Mouse (Mus musculus) liver, embryonic 13.5 days (tissue): ENCODE measurements around the gene Sorbs1. TPM values are rescaled to one million over a fixed set of nuclear protein-coding genes. Genes with fewer than 3 reads are reported as not detected.
"Not testable (repeated sequence)": the region's sequence is repeated elsewhere in the genome, so short reads cannot be mapped to it uniquely, and the experiment has no call there.

Source experiments
- ATAC-seq: fragments of 200-750 bp; cut with Nextera tagmentation; 2 replicates; pipeline ENCODE4 v1.8.0; 2017; ENCODE audit warnings: low read depth, mild to moderate bottlenecking, moderate number of reproducible peaks, moderate library complexity
- DNase-seq: peaks from one replicate; pipeline ENCODE4 v3.0.0; 2022
- H3K27ac ChIP-seq: fragments of 300-500 bp; sonication (generic); 2 replicates; pipeline ENCODE4 v1.5.1; 2015; ENCODE audit warnings: moderate library complexity, mild to moderate bottlenecking, inconsistent platforms
- H3K27me3 ChIP-seq: fragments of 300-500 bp; sonication (generic); 2 replicates; pipeline ENCODE4 v1.6.1; 2015; ENCODE audit warnings: mild to moderate bottlenecking, inconsistent platforms
- H3K36me3 ChIP-seq: fragments of 300-500 bp; sonication (generic); 2 replicates; pipeline ENCODE4 v1.6.1; 2015; ENCODE audit warnings: mild to moderate bottlenecking, inconsistent platforms
- H3K4me1 ChIP-seq: fragments of 300-500 bp; sonication (generic); replicated peaks from 2 replicates; pipeline ENCODE4 v1.6.1; 2015; ENCODE audit warnings: inconsistent platforms
- H3K4me2 ChIP-seq: fragments of 300-500 bp; sonication (generic); 2 replicates; pipeline ENCODE4 v1.6.1; 2015; ENCODE audit warnings: inconsistent platforms, mild to moderate bottlenecking, moderate library complexity
- H3K4me3 ChIP-seq: fragments of 300-500 bp; sonication (generic); replicated peaks from 2 replicates; pipeline ENCODE4 v1.5.1; 2015; ENCODE audit warnings: mild to moderate bottlenecking, inconsistent platforms
- H3K9ac ChIP-seq: fragments of 300-500 bp; sonication (generic); 2 replicates; pipeline ENCODE4 v1.6.1; 2015; ENCODE audit warnings: mild to moderate bottlenecking, inconsistent platforms
- H3K9me3 ChIP-seq: fragments of 300-500 bp; sonication (generic); replicated peaks from 2 replicates; pipeline ENCODE4 v1.6.1; 2016; ENCODE audit warnings: inconsistent platforms
- WGBS: fragments of 180-500 bp; shearing (Covaris S2); methylation state at CpG from one replicate; pipeline ENCODE4 v1.1.7; 2015; ENCODE audit not compliant: insufficient replicate concordance; 5-methylcytosine and 5-hydroxymethylcytosine counted together
- polyA plus RNA-seq: library from polyadenylated mRNA; unstranded; fragments of >200 nt; fragmentation: Nextera tagmentation; extraction: Ambion mirVana; gene quantifications from 2 replicates; pipeline ENCODE4 v1.2.1, GENCODE M21; 2015

The Sorbs1 gene
- 28.8 and 37.4 TPM in 2 replicates for polyA plus RNA-seq

- peak within 1 kb of the TSS; percentile 97 for H3K9ac ChIP-seq
- H3K36me3 ChIP-seq, result no peaks in the 10 kb centered on the region
- peak within 1 kb of the TSS; percentile 92 for H3K4me3 ChIP-seq
- peak within 1 kb of the TSS; percentile 94 for H3K4me2 ChIP-seq
- no peaks in the 10 kb centered on the region for H3K27me3 ChIP-seq
- no peaks in the 10 kb centered on the region for H3K9me3 ChIP-seq
- peaks cover 51% of the 10 kb centered on the region for H3K4me1 ChIP-seq
- WGBS, result under 1% methylated on average over 51 of the region's 51 CpGs
- peak within 1 kb of the TSS; percentile 98 for H3K27ac ChIP-seq
- peak; percentile 97 for ATAC-seq
- peak; percentile 98 for DNase-seq
Measured at GRCm38 (mm10) chr19:40513632-40514078, at the start of gene Sorbs1. Gene Sorbs1 (minus strand): TSS chr19:40513779.

DNA sequence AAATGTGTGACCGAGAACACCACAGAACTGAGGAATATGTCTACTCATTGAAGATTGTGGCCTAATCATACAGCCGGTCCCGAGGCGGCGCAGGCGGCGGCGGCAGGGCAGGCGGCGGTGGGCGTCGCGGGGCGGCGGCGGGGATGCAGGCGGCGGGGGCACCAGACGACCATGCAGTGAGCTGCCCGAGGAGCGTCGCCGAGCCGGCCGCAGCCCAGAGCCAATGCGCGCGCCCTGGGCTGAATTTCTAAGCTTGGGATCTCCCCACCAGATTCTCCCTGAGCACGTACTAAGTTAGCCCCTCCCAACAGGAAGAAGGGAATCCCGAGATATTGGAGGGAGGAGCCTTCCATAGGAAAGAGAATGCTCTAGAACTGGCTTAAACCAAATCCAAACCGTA, 47.9 kb upstream of the Sorbs1 start:
- not testable (repeated sequence) for DNase-seq, H3K4me1 ChIP-seq, H3K9ac ChIP-seq, H3K4me3 ChIP-seq, H3K27ac ChIP-seq, H3K4me2 ChIP-seq, H3K9me3 ChIP-seq, H3K27me3 ChIP-seq
- peaks cover 68% of the 10 kb centered on the region for H3K36me3 ChIP-seq
- ATAC-seq, result peak; percentile 68; the same call in 1 of the 2 replicates
- WGBS, result 73% methylated on average over 12 of the region's 31 CpGs

- WGBS, result 83% methylated on average over 7 of the region's 7 CpGs
- Histone ChIP-seq H3K4me3 (no peak overlapping the region), H3K4me2 (no peak overlapping the region), H3K27me3 (no peaks in the 10 kb centered on the region), H3K4me1 (peaks cover 37% of the 10 kb centered on the region), H3K27ac (no peak overlapping the region), H3K36me3 (peaks cover 73% of the 10 kb centered on the region), H3K9me3 (no peaks in the 10 kb centered on the region), H3K9ac (no peak overlapping the region)
- DNase-seq (no peak), ATAC-seq (no peak)
Measured at GRCm38 (mm10) chr19:40556029-40556428, 42.5 kb upstream of the Sorbs1 start.

DNA sequence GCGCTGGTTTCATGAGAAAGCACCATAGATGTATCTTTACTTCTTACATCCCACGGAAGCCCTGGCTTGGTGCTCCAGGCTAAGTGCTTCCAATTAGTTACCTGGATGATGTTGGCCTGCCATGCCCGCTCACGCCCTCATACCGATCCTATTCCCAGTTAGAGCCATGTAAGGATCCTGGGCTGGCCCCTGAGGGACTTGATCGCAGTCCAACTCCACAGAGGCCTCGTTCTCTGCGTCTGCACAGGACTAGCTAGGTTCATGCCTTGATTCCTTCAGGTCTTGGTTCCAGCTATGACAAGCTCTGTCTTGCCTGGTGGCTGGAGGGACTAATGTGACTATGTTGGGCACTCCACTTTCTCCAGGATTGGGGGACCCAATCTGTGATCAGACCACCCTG, 41.6 kb upstream of the Sorbs1 start:
- Histone ChIP-seq H3K27ac (peak overlapping the region; percentile 40; the same call in 1 of the 2 replicates), H3K9me3 (no peaks in the 10 kb centered on the region), H3K4me2 (no peak overlapping the region), H3K4me3 (no peak overlapping the region), H3K4me1 (peaks cover 37% of the 10 kb centered on the region), H3K36me3 (peaks cover 81% of the 10 kb centered on the region), H3K9ac (no peak overlapping the region), H3K27me3 (no peaks in the 10 kb centered on the region)
- DNase-seq (no peak), ATAC-seq (no peak)
- 93% methylated on average over 8 of the region's 8 CpGs for WGBS

DNA sequence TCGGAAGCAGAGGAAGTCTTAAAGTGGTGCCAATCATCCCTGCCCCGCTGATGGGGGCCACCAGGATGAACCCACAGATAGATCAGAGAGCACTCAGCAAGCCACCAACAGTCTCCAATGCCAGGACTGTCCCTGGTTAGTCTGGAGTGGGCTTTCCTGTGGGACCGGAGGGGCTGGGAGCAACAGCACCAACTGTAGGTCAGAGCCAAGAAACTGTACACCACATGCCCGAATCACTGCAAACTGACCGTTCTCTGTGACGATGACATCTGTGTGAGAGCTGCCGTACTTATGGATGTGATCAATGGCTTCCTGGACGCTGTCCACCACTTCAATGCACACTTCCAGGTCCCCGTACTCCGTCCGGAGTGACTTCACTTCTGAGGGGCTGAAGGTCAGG, 40.8 kb upstream of the Sorbs1 start:
- Histone ChIP-seq H3K36me3 (peaks cover 81% of the 10 kb centered on the region), H3K4me1 (peaks cover 37% of the 10 kb centered on the region), H3K4me3 (no peak overlapping the region), H3K9ac (no peak overlapping the region), H3K9me3 (no peaks in the 10 kb centered on the region), H3K27me3 (no peaks in the 10 kb centered on the region), H3K27ac (peak overlapping the region; percentile 81), H3K4me2 (no peak overlapping the region)
- no peak for ATAC-seq
- no peak for DNase-seq
- 85% methylated on average over 11 of the region's 11 CpGs for WGBS

DNA sequence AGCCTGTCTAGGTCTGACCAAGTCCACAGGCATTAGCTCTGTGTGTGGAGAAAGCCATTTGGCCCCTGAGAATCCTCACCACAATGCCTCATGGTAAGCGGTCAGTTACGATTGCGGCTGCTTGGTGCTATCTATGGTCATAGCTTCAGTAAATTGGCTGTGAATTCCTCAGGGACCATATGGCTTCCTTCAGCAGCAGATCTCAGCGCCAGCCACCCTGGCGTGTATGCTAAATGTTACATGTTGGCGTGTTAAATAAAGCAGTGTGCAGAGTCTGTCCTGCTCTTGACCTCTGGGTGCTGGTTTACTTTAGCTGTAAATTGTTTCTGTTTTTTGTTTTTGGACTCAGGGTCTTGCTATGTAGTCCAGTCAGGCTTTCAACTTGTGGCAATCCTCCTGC, 40.3 kb upstream of the Sorbs1 start:
- Histone ChIP-seq H3K4me3 (no peak overlapping the region), H3K27me3 (no peaks in the 10 kb centered on the region), H3K9me3 (no peaks in the 10 kb centered on the region), H3K27ac (peak overlapping the region; percentile 81), H3K36me3 (peaks cover 81% of the 10 kb centered on the region), H3K4me2 (peak overlapping the region; percentile 48), H3K4me1 (peaks cover 37% of the 10 kb centered on the region), H3K9ac (peak overlapping the region; percentile 40; the same call in 1 of the 2 replicates)
- DNase-seq (no peak), ATAC-seq (no peak)
- 85% methylated on average over 6 of the region's 6 CpGs for WGBS

GRCm38 (mm10) chr19:40553014-40553789, 39.6 kb upstream of the Sorbs1 start:
- ATAC-seq (peak; percentile 98), DNase-seq (peak; percentile 77)
- H3K9me3 ChIP-seq, result no peaks in the 10 kb centered on the region
- peaks cover 78% of the 10 kb centered on the region for H3K36me3 ChIP-seq
- peak overlapping the region; percentile 81 for H3K27ac ChIP-seq
- H3K9ac ChIP-seq, result peak overlapping the region; percentile 40
- H3K4me1 ChIP-seq, result peaks cover 37% of the 10 kb centered on the region
- H3K4me3 ChIP-seq, result no peak overlapping the region
- H3K4me2 ChIP-seq, result peak overlapping the region; percentile 48
- 65% methylated on average over 14 of the region's 14 CpGs for WGBS
- no peaks in the 10 kb centered on the region for H3K27me3 ChIP-seq

DNA sequence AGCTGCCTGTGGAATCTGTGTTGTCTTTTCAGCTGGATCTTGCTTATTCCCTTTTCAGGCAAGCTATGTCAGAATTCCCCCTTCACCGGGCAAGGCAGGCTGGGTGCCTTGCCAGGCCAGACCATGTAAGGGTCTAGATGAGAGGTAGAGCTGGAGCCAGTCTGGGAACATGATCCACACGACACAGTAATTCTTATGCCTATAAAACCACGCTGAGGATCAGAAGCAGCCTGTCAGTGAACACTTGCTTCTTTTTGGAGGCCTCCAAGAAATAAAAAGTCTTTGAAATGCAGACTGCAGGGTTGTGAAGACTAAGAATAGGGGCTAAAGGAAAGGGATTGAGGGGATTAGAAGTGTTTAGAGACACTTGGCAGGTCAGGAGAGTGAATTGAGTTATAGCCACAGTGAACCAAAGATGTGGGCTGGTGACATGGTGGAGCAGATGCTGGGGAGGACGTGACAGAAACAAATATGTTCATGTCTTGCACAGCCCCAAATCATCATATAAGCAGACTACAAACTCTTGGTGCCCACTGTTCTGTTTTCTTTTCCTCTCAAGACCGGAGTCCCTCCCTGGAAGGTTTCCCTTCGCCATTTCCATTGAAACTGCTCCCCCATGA, 36.0 kb upstream of the Sorbs1 start:
- no peak for ATAC-seq
- DNase-seq, result no peak
- Histone ChIP-seq H3K27ac (no peak overlapping the region), H3K9me3 (no peaks in the 10 kb centered on the region), H3K4me2 (no peak overlapping the region), H3K9ac (no peak overlapping the region), H3K27me3 (no peaks in the 10 kb centered on the region), H3K4me3 (no peak overlapping the region), H3K36me3 (peaks cover 42% of the 10 kb centered on the region), H3K4me1 (peaks cover 29% of the 10 kb centered on the region)
- WGBS, result 67% methylated on average over 6 of the region's 6 CpGs

DNA sequence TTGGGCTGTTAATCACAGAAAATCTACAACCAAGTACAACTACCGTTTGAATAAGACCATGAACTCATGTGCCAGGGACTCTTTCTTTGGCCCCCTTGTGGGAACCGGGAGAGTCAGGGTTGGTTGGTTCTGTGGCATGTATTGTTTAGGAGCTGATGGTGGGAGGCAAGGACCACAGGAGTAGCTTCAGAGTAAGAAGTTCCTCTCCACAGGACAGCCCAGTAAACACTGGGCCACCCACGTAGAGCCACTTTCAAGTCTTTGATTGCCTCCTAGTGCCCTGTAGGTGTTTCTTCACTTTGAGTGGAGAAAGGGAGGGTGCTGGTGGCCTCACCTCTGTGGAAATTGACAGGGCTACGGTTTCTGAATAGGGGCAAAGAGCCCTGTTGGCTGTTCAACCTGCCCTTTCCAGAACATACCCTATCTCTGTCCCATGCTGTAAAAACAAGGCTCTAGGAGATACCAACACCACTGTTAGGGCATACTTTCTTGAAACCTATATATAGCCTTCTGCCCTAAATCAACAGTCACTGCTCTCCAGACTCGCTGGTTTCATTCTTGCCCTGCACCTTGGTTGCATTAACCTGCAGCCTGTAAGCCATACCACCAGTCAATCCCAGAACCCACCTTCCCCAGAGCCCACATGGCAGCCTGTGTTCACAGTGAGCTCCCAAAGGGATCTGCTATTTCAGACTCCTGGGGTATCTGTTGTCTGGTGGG, 35.4 kb upstream of the Sorbs1 start:
- WGBS, result 47% methylated on average over 5 of the region's 5 CpGs

GRCm38 (mm10) chr19:40548386-40548785, 34.8 kb upstream of the Sorbs1 start:
- Histone ChIP-seq H3K4me2 (no peak overlapping the region), H3K4me3 (no peak overlapping the region), H3K9ac (no peak overlapping the region), H3K9me3 (no peaks in the 10 kb centered on the region), H3K4me1 (peaks cover 16% of the 10 kb centered on the region), H3K36me3 (peaks cover 30% of the 10 kb centered on the region), H3K27me3 (no peaks in the 10 kb centered on the region), H3K27ac (no peak overlapping the region)
- 77% methylated on average over 6 of the region's 6 CpGs for WGBS
- ATAC-seq (no peak), DNase-seq (no peak)

More for the DNA sequence above, 35.4 kb upstream of the Sorbs1 start:
- DNase-seq (no peak), ATAC-seq (no peak)
- no peaks in the 10 kb centered on the region for H3K9me3 ChIP-seq
- no peaks in the 10 kb centered on the region for H3K27me3 ChIP-seq
- H3K9ac ChIP-seq, result no peak overlapping the region
- peaks cover 36% of the 10 kb centered on the region for H3K36me3 ChIP-seq
- no peak overlapping the region for H3K4me2 ChIP-seq
- no peak overlapping the region for H3K4me3 ChIP-seq
- H3K4me1 ChIP-seq, result peaks cover 22% of the 10 kb centered on the region
- H3K27ac ChIP-seq, result no peak overlapping the region

DNA sequence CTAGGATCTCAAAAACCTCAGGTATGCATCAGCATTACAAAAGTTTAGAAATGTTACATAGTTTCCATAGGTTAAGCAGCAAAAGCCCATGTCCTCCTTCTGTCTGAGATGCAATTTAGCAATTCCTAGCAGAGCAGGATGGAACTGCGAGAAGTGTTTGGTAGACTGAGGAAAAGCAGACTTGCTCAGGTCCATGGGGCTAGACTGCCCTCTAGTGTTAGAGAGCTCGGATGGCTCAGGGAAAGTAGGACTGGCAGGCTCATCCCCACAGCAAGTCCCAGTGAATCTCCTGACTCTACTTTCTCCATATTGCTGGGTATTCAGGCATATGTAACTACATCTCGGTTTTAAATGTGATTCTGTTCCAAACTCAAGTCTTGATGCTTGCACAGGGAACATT, 31.3 kb upstream of the Sorbs1 start:
- ATAC-seq (peak; percentile 52; the same call in 1 of the 2 replicates), DNase-seq (peak; percentile 49)
- Histone ChIP-seq H3K4me3 (no peak overlapping the region), H3K4me1 (peaks cover 21% of the 10 kb centered on the region), H3K9ac (no peak overlapping the region), H3K27me3 (0 out of 2 replicates have a peak, but pooled peaks cover 8% of the 10 kb centered on the region), H3K9me3 (no peaks in the 10 kb centered on the region), H3K4me2 (no peak overlapping the region), H3K36me3 (no peaks in the 10 kb centered on the region), H3K27ac (no peak overlapping the region)
- 6% methylated on average over 3 of the region's 3 CpGs for WGBS
